Mouse (Mus musculus) hindbrain, embryonic 12.5 days (tissue): ENCODE measurements around the gene Rtn2. TPM values are rescaled to one million over a fixed set of nuclear protein-coding genes. Genes with fewer than 3 reads are reported as not detected.

Experiments used
- ATAC-seq: fragments of 200-750 bp; cut with Nextera tagmentation; 2 replicates; pipeline ENCODE4 v1.8.0; 2017; ENCODE audit warnings: moderate TSS enrichment; ENCODE audit not compliant: low FRiP score
- H3K27ac ChIP-seq: fragments of 300-500 bp; sonication (generic); 2 replicates; pipeline ENCODE4 v1.5.1; 2016; ENCODE audit warnings: mild to moderate bottlenecking
- H3K27me3 ChIP-seq: fragments of 300-500 bp; sonication (generic); 2 replicates; pipeline ENCODE4 v1.6.1; 2016; ENCODE audit warnings: mild to moderate bottlenecking
- H3K36me3 ChIP-seq: fragments of 300-500 bp; sonication (generic); 2 replicates; pipeline ENCODE4 v1.6.1; 2016; ENCODE audit warnings: mild to moderate bottlenecking
- H3K4me1 ChIP-seq: fragments of 300-500 bp; sonication (generic); 2 replicates; pipeline ENCODE4 v1.6.1; 2016
- H3K4me2 ChIP-seq: fragments of 300-500 bp; sonication (generic); replicated peaks from 2 replicates; pipeline ENCODE4 v1.6.1; 2016; ENCODE audit warnings: mild to moderate bottlenecking
- H3K4me3 ChIP-seq: fragments of 300-500 bp; sonication (generic); 2 replicates; pipeline ENCODE4 v1.5.1; 2016; ENCODE audit warnings: mild to moderate bottlenecking
- H3K9ac ChIP-seq: fragments of 300-500 bp; sonication (generic); 2 replicates; pipeline ENCODE4 v1.6.1; 2016; ENCODE audit warnings: mild to moderate bottlenecking, moderate library complexity
- H3K9me3 ChIP-seq: fragments of 300-500 bp; sonication (generic); replicated peaks from 2 replicates; pipeline ENCODE4 v1.6.1; 2016; ENCODE audit warnings: mild to moderate bottlenecking
- WGBS: fragments of 180-500 bp; shearing (Covaris S2); methylation state at CpG from one replicate; pipeline ENCODE4 v1.1.7; 2016; 5-methylcytosine and 5-hydroxymethylcytosine counted together
- polyA plus RNA-seq: library from polyadenylated mRNA; unstranded; fragments of >200 nt; fragmentation: Nextera tagmentation; extraction: Ambion mirVana; gene quantifications from 2 replicates; pipeline ENCODE4 v1.2.1, GENCODE M21; 2016

Rtn2 gene
- polyA plus RNA-seq, 1 experiment from 2014 or later: 68.0 TPM

- Histone ChIP-seq H3K4me1 (peaks cover 36% of the 10 kb centered on the region), H3K36me3 (peaks cover 22% of the 10 kb centered on the region), H3K9me3 (no peaks in the 10 kb centered on the region), H3K9ac (peak overlapping the region; percentile 66), H3K27ac (peak overlapping the region; percentile 85), H3K4me2 (peak overlapping the region; percentile 85), H3K4me3 (peak overlapping the region; percentile 63), H3K27me3 (peaks cover 19% of the 10 kb centered on the region)
- under 1% methylated on average over 31 of the region's 31 CpGs for WGBS
- peak; percentile 93 for ATAC-seq
Measured at GRCm38 (mm10) chr7:19344938-19345471, 62.6 kb downstream of the Rtn2 start.

Other genes with a start within 250 kb of the Rtn2 start
- not detected in 2 replicates for gene Rsph6a, start 227.9 kb upstream of the Rtn2 start, polyA plus RNA-seq
- 20.1 and 23.6 TPM in 2 replicates for gene Dmwd, start 206.4 kb upstream of the Rtn2 start, polyA plus RNA-seq
- 13.4 and 14.6 TPM in 2 replicates for gene Dmpk, start 198.8 kb upstream of the Rtn2 start, polyA plus RNA-seq
- 9.1 and 9.7 TPM in 2 replicates for gene Six5, start 188.0 kb upstream of the Rtn2 start, polyA plus RNA-seq
- gene Gm4969, start 164.3 kb upstream of the Rtn2 start, polyA plus RNA-seq: 1.8 TPM in 2 replicates
- 20.9 TPM in 2 replicates for gene Fbxo46, start 162.8 kb upstream of the Rtn2 start, polyA plus RNA-seq
- gene Qpctl, start 133.3 kb upstream of the Rtn2 start, polyA plus RNA-seq: 21.2 and 22.8 TPM in 2 replicates
- gene Snrpd2, start 132.9 kb upstream of the Rtn2 start, polyA plus RNA-seq: 118 and 122 TPM in 2 replicates
- 1.4 and 2.0 TPM in 2 replicates for gene Gipr, start 116.5 kb upstream of the Rtn2 start, polyA plus RNA-seq
- gene Eml2, start 106.2 kb upstream of the Rtn2 start, polyA plus RNA-seq: 6.1 and 7.2 TPM in 2 replicates
- gene Gpr4, start 70.1 kb upstream of the Rtn2 start, polyA plus RNA-seq: 2.2 and 2.4 TPM in 2 replicates
- gene Opa3, start 54.3 kb upstream of the Rtn2 start, polyA plus RNA-seq: 41.1 and 41.7 TPM in 2 replicates
- gene Vasp, start 10.8 kb upstream of the Rtn2 start, polyA plus RNA-seq: 52.7 and 60.3 TPM in 2 replicates
- 0.17 TPM in 1 of 2 replicates, not detected in the other for gene Ppm1n, start 2.6 kb upstream of the Rtn2 start, polyA plus RNA-seq
- 0.10 TPM in 1 of 2 replicates, not detected in the other for gene Fosb, start 27.4 kb downstream of the Rtn2 start, polyA plus RNA-seq
- gene Ercc1, start 62.2 kb downstream of the Rtn2 start, polyA plus RNA-seq: 95.6 and 96.8 TPM in 2 replicates
- 17.3 and 20.4 TPM in 2 replicates for gene Cd3eap, start 76.9 kb downstream of the Rtn2 start, polyA plus RNA-seq
- 4.7 and 5.5 TPM in 2 replicates for gene Ppp1r13l, start 77.1 kb downstream of the Rtn2 start, polyA plus RNA-seq
- 21.3 and 24.6 TPM in 2 replicates for gene Ercc2, start 99.4 kb downstream of the Rtn2 start, polyA plus RNA-seq
- 3.2 and 4.1 TPM in 2 replicates for gene Klc3, start 121.5 kb downstream of the Rtn2 start, polyA plus RNA-seq
- 0.23 and 0.34 TPM in 2 replicates for gene Ckm, start 122.2 kb downstream of the Rtn2 start, polyA plus RNA-seq
- gene Mark4, start 176.2 kb downstream of the Rtn2 start, polyA plus RNA-seq: 20.0 and 21.6 TPM in 2 replicates
- gene Exoc3l2, start 180.7 kb downstream of the Rtn2 start, polyA plus RNA-seq: 1.0 and 1.5 TPM in 2 replicates
- gene Bloc1s3, start 225.7 kb downstream of the Rtn2 start, polyA plus RNA-seq: 4.6 and 4.8 TPM in 2 replicates
- gene Trappc6a, start 225.8 kb downstream of the Rtn2 start, polyA plus RNA-seq: 41.7 and 48.1 TPM in 2 replicates
- gene Nkpd1, start 235.2 kb downstream of the Rtn2 start, polyA plus RNA-seq: 0.23 TPM in 1 of 2 replicates, not detected in the other